Mouse (Mus musculus) MN1 (cell line): ENCODE results near the gene Igfbp4.

Experiments used
- DNase-seq: peaks from one replicate; pipeline ENCODE4 v3.0.0-alpha.2; 2016; ENCODE audit warnings: low spot score

The Igfbp4 gene

DNA sequence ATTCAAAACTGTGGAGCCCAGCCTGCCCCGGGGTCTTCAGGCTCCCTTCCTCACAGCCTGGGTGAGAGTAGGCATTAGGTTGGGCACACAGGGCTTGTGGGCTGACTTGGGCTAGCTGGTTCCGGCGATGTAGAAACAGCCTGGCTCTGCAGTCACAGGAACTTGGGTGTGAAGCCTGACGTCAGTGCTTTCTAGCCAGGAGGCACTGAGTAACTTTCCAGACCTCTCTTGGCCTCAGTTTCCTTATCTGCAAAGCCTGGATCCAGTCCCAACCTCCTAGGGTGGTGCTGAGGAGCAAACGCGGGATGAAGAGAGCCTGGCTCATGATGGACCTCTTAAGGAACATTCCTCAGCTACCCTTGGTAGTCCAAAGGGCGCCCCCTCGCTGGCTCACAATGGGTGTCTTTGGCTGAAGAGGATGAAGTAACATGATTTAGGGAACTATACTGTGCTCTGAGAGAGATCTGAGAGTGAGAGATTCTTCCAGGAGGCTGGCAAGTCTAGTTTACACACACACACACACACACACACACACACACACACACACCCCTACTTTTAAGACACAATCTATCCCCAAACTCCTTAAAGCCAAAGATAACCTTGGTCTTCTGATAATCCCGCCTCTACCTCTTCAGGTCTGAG is 40.0 kb downstream of the Igfbp4 start:
- DNase-seq: no peak

DNA sequence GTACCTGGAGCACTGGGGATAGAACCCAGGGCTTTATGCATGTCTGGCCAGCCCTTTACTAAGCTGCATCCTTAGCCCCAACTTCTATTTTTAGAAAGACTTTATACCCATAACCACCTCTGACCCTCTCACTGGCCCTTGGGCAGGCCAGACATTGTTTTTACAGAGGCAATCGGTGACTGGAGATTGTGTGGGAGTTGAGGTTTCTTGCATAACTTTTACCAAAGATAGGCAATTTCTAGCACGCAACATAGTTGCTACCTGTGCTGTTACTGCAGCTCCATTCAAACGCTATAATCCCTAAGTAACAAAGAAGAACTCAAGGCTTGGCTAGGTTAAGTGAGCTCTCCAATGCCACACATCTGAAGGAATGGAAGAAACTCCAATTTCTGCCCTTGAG is 40.5 kb downstream of the Igfbp4 start:
- DNase-seq: no peak

DNA sequence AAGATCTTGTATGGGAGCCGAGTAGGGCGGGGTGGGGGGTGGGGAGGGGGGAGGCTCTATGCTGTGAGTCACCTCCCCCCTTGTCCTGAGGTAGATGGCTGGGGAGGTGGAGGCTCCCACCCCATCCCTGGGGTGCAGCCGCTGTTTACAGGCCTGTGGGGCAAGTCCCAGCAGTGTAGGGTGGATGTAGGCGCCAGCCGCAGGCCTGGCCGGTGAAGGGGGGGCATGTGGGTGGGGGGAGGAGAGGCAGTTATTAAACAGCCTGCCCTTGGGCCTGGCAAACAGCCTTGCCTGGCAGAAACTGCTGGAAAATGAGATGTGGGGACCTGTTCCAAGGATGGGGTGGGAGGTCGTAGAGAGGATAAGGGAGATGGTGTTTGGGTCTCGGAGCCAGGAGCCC is 41.1 kb downstream of the Igfbp4 start:
- no peak for DNase-seq

DNA sequence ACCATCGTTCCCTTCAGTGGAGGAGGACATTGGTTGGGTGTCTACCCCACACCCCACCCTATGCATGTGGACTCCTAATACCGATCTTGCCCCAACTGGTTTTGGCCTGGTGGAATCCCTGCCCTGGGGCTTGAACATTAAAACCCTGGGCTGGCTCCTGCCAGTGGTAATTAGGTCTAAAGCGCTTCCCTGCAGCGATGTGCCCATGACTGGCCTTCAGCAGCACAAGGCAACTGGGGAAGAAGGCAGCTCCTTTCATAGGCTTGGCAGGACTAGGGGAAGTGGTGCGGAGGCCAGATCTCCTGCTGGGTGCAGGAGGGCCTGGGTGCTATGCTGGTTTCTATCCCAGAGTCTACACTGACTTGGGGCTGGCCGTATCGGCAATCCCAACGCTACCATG is 42.5 kb downstream of the Igfbp4 start:
- no peak for DNase-seq

DNA sequence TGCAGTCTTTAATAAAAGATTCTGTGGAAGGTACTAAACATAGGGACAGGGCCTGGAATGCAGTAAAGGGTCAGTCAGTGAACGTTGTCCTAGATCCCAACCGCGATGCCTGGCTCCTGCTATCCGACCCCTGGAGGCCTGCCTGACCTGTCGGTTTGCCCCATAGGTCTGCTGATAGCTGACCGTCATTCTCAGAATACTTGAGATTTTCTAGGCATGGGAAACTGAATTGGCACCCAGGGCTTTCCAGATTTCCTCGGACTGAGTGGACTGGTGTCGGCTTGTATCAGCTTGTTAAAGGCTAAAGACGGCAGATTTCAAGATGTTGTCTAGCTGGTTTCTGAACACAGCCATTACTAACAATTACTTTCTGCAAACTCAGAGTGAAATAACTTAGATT is 43.3 kb downstream of the Igfbp4 start:
- no peak for DNase-seq

DNA sequence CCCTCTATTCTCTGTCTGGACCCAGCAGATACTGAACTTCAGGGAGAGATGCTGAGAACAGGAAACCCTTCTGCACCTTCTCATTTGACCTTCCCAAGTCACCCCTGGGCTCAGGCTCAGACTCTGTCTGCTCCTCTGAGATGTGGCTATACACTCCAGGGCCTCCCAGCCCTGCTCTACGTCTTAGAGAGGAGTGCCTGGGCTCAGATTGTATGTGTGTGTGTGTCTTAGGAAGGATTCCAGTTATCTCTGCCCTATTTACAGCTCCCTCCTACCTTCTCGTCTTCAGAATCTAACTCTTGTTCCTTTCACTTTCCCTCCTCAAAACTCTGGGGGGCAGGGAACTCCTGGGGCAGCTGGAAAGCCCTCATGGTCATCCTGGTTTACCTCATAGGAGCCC is 47.4 kb downstream of the Igfbp4 start:
- no peak for DNase-seq

DNA sequence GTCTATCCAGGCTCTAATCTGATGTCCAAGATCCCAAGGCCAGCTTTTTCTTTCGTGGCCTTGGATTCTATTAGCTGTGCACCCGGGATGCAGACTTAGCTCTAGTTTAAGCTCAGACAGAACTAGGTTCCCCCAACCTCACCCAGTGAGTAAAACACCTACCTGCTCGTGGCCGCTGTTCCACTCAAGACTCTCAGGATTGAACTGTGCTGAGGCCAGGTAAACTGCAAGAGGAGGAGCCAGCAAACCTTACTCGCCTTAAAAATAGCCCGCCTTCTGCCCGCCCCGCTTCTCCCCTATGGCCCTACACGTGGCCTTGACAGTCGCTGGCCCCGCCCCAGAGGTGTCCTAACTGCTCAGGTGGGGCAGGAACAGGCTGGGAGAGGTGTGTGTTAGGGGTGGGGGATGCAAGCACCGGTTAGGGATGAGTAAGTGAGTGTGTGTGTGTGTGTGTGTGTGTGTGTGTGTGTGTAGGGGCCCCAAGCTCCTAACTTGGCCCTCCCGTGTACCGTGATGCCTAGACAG is 48.1 kb downstream of the Igfbp4 start, which contains the start of gene Tns4:
Gene Tns4, minus strand, starts transcription at position 230 of the 525 bp plus-strand sequence.
- DNase-seq: no peak

DNA sequence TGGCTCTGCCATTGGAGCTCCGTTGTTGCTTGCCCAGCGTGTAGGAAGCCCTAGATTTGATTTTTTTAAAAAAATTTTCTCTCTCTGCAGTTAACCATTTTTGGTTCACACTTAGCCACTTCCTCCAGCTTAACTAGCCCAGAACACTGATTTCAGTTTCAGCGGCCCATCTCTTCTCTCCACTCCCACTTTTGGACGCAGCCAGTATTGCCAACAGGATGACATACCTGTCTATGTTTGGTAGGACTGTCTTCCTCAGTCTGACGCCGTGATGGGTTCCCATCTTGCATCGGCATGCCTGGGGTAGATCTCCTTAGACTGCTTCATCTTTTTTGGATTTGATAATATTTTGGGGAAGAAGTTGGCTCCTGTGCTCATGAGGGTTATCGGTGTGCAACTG is 49.3 kb downstream of the Igfbp4 start:
- no peak for DNase-seq

DNA sequence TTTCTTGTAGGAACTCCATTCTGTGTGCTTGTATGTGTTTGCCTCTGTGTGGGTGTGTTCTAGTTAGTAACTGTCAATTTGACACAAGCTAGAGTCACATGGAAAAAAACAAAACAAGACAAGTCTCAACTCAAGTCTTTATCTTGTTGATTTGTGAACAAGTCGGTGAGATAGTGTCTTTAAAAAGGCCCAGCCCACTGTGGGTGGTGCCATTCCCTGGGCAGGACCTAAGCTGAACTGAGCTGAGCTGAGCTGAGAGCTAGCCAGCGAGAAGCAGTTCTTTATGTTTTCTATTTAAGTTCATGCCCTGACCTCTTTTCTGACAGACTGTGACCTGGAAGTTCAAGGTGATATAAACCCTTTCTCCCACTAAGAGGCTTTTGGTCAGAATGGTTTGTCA is 50.6 kb downstream of the Igfbp4 start:
- no peak for DNase-seq

DNA sequence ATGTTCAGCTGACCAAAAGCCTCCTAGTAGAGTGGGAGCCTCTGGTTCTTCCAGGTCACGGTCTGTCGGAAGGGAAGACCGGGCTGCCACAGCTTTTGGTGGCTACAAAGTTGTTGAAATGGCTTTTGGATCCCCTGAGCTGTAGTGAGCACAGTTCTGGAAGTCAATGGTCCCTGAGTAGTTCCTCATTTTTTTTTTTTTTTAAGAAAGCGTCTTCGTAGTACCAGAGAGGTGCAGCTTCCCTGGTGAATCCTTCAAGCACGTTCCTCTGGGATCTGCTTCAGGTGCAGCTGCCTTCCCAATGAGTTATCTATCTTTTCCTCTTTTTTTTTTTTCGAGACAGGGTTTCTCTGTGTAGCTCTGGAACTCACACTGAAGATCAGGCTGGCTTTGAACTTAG is 52.7 kb downstream of the Igfbp4 start:
- DNase-seq: no peak

DNA sequence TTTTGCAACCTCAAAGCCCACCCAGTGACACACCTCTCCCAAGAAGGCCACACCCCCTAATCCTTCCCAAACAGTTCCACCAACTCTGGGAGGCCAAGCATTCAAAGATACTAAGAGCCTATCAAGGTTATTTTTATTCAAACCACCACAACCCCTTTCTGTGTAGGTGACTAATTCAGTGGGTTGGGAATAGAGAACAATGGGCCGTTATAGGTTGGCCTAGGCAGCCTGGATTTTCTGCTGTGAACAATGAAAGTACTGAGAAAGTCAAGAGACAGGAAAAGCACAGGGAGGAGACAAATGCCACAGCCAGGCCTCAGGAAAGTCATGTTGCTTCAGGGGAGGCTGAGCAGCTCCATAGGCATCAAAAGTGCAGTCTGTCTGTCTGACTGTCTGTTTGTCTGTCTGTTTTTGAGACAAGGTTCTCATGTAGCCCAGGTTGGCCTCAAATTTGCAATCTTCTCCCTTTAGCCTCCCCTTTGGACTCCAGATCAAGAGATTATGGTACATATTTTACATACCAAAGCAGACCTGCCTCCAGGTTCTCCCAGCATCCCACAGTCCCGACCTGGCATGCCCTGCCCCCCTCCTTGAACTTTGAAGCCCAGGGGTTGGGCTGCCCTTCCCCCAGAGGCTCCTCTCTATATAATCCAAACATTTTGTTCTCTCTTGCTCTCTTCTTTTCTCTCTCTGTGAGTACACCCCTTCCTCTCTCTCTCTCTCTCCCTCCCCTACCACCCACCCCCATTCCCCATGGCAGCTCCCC is 54.0 kb downstream of the Igfbp4 start:
- DNase-seq: no peak

DNA sequence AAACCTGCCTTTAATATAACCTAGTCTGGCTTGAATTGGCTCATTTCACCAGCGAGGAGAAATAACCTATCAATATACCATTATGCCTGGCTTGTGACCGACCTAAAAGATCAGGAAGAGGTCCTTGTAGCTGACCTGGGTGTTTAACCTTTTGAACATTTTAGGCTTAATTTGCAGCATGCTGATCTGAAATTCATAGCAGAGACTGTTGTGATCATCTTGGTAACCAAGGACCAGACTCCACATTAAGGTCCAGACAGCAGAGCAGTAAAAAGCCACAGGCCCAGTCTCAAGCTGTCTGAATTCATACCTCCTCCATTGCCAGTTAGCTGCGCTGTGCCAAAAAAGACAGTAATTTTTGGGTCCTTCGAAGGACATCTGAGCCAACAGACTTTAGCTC is 54.7 kb downstream of the Igfbp4 start:
- no peak for DNase-seq

DNA sequence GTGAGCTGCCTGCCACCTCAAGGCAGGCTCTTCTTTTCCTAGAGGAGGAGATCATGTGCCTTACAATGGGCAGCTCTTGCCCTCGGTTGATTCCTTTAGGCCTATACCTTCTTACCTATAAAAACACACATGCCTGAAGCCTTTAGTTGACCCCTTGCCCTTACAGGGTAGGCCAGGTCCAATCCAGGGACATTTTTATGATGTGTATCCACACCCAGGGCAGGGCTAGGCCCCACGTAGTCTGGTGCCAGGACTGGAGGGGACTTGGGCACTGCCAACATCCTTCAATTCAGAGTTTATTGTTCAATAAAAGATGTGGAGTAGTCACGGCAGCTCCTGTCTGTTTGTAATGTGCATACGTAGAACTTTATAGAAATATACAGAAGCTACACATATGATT is 55.4 kb downstream of the Igfbp4 start:
- DNase-seq: no peak

DNA sequence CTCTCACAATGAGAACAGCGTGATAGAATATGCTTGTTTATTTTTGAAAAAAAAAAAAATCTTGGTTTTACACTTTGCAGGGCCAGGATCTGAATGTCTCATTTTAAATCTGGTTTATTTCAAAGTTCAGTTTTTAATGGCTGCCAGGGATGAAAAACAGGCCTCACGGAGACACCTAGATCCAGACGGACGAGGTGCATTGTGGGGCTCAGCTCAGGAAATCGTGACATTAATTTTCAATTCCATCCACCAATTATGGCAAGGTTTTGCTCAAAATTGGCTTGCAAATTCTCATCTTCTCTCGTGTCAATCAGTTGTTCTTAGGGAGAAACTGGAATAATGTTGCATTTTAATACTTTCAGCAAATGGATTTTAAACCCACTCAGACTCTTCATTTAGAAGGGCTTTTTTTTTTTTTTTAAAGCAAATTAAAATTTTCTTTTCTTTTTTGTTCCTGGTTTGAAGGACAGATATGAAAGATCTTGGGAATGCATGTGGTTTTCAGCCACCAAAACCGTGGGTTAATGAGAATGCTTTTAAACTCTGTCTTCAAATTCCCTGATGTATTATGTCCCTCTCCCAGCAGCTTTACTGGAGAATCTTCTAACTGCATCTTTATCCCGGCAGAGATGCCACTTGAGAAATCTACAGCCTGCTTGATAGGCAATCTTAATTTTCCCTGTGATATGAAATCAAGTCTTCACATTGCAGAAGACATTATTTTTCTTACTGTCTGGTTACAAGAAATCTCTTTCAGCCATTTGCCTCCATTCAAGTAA is 56.1 kb downstream of the Igfbp4 start:
- DNase-seq: no peak

DNA sequence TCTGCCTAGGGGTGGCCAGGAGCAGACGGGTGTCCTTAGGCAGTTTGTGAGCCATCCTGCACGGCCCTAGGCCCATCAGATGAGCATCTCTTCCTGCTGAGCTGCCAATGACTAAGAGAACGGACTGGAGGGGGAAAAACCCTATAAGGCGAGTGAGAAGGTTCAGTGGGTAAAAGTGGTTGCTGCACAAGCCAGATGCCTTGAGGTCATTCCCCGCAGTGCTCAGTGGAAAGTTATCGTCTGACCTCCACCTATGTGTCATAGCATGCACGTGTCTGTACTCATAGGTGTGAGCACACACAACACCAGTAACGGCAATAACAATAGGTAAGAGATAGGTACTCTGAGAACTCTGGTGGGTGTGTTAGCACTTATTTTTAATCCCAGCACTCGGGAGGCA is 57.9 kb downstream of the Igfbp4 start:
- no peak for DNase-seq

DNA sequence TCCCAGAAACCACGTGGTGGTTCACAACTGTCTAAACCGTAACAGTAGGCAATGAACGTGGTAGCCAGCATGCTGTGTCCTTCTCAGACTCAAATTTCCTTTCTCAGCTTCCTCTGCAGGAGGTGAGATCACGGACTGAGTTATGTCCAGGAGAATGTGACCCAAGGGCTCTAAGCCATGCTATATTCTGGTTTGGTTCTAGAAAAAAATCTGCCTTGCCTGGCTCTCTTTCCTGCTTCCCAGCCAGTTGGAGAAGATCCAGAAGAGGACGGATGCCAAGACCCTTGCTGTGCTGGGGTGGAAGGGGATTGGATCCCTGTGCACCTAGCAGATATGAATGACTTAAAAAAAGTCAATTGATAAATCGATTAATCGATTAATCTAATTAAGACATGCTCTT is 58.5 kb downstream of the Igfbp4 start:
- no peak for DNase-seq

DNA sequence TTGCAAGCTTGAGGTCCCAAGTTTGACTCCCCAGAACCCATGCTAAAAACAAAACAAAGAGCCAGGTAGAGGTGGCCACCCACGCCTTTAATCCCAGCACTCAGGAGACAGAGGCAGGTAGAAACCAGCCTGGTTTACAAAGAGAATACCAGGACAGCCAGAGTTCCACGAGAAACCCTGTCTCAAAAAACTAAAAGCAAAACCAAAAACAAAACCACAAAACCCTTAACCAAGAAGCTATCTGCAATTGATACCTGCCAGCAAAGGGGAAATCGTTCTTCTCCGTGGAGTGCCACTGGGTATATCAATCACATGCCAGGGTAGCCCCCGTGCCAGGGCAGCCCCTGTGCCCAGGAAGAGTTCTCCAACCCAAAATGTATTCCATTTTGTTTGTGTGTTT is 59.2 kb downstream of the Igfbp4 start:
- DNase-seq: no peak

DNA sequence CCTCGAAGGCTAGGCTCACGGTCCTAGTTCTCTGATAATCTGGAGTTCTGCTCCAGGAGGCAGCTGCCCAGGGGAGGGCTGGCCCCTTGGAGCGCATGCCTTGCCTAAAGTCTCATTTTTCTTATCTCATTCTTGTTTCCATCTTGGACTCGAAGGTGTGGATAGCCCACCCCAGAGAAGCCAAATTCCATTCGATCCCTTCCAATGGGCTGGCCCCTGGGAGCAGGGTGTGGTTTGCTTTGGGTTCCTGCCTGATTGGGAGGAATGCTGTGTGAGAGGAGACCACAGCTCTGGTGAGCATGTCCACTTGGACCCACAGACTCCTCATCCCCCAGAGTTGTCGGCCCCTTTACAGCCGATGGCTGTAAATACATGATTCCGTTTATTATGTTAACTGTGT is 60.6 kb downstream of the Igfbp4 start:
- no peak for DNase-seq

DNA sequence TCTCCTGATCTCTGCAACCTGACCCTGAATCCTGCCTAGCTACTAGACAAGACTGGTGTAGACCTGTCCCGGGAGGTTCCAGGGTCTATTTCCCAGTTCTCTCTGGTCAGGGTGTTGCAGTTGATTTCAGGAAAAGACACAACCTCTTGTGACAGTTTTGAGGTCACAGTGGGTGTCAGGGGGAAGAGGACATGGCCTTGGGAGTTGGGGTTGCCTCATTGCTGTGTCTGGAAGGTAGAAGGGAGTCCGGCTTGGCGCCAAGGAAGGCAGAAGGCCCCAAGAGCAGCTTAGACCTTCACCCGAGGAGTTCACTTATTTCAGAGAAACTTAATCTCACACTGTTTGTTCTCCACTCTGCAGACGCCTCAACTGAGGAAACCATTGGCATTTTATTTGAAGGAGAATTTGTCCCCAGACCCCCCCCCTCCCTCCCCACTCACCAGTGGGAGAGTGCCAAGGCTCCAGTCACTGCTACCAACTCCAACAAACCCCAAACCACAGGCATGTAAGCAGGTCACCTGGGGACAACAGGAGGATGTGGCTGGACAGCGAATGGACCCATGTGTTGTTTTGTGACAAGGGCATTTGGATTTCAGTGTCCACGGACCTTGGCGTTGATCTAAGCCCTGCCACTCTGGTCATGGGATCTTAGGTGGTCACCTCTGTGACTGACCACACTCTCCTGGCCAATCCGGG is 61.7 kb downstream of the Igfbp4 start:
- DNase-seq: no peak
